Mouse (Mus musculus) large intestine, adult 2 months (tissue): ENCODE data around the gene Eif4g3. TPM values are rescaled to one million over a fixed set of nuclear protein-coding genes. Genes with fewer than 3 reads are reported as not detected.
"Not testable (repeated sequence)": the region's sequence is repeated elsewhere in the genome, so short reads cannot be mapped to it uniquely, and the experiment has no call there.

Experiments used
- DNase-seq: peaks from one replicate; pipeline ENCODE4 v3.0.0-alpha.2; 2012; ENCODE audit warnings: low read depth, low spot score
- WGBS: fragments of 180-500 bp; shearing (Covaris S2); methylation state at CpG from one replicate; pipeline ENCODE4 v1.1.7; 2018; 5-methylcytosine and 5-hydroxymethylcytosine counted together
- polyA plus RNA-seq: library from polyadenylated mRNA; depleted of rRNA; stranded (reverse); fragments of >200 nt; gene quantifications from 2 replicates; pipeline ENCODE4 v1.2.3, GENCODE M21; 2012

Gene Eif4g3
- polyA plus RNA-seq, 1 experiment: 16.6 TPM

DNA sequence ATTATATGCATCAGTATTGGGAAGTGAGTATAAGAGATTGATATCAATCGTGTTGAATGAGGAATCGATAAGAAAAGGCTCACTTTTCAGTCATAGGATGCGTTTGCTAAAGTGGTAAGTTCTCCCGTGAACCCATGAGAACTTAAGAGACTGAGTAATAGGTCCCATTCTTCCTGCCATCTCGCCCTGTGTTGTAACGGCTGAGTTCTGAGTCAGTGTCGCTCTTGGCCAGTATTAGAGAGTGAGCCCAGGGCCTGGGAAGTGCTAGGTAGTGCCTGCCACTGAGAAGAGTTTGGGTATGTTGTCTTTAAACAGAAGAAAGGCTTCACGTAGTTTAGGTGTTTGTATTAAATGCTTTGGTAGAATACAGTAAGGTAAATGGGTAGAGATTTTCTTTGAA lies 53.5 kb downstream of the Eif4g3 start:
- 96% methylated on average over 8 of the region's 8 CpGs for WGBS
- DNase-seq: no peak

DNA sequence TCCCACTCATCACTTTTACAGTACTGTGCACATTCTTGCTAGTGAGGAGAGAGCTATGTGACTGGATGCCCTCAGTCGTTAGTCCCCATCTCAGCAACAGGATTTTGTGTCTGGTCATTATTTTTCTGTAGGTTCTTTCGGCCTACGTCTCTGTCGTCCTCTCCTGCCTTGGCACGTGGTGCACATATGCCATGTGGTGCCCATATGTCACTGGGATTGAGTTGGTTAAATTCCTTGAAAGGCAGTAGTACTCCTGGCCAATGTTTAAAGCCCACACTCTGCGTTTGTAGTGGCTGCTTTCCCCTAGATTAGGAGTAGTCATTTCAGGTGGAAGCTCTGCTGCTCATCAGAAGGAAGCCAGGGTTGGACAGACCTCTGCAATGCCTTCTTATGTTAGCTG lies 56.7 kb downstream of the Eif4g3 start:
- DNase-seq: no peak
- 83% methylated on average over 6 of the region's 6 CpGs for WGBS

DNA sequence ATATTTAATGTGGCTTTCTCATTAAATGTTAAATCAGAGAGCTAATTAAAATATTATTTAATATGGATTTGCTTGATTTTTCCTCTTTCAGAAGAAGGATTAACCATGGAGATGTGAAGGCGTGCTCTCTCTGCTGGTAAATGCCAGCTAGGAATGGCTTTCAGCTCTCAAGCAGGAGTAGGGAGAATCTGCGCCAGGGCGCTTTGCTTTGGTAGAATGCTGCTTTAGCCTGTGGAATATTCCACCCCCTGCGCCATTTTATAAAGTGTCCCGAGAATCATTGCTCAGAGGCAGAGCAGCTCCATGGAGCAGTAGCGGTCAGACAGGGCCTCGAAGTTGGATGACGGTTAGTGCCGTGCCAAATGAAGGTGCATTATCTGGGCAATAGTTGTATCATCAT lies 58.7 kb downstream of the Eif4g3 start:
- 98% methylated on average over 9 of the region's 9 CpGs for WGBS
- DNase-seq: no peak

DNA sequence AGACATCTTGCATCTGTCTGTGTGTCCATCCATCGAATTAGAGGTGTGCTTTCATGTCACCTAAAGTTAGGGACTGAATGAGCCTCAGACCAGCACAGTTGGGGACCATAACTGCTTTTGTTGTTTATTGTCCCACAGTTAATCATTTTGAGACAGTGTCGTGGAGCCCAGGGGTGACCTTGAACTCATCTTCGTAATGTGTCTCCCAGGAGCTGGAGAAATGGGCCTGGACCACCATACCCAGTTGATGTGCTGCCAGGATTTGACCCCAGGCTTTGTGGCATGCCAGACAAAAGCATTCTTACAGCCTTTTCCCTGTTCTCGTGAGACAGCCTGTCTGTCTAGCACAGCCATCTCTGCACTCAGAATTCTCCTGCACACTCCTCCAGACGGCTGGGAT lies 63.8 kb downstream of the Eif4g3 start:
- WGBS: 73% methylated on average over 5 of the region's 5 CpGs
- DNase-seq: no peak

DNA sequence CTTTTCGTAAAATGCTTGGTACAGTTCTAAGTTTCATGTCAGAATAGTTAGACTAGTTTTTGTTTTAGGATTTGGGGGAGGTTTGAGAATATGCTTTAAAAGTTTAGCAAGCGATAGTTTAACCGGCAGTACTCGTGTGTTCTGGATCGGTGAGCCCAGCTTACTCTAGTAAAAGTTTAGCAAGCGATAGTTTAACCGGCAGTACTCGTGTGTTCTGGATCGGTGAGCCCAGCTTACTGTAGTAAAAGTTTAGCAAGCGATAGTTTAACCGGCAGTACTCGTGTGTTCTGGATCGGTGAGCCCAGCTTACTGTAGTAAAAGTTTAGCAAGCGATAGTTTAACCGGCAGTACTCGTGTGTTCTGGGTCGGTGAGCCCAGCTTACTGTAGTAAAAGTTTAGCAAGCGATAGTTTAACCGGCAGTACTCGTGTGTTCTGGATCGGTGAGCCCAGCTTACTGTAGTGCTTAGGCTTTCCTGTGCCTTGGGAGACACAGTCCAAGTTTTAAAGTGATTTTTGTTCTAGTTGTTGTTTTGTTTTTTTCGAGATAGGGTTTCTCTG lies 64.5 kb downstream of the Eif4g3 start:
- not testable (repeated sequence) for DNase-seq
- WGBS: 95% methylated on average over 22 of the region's 22 CpGs

DNA sequence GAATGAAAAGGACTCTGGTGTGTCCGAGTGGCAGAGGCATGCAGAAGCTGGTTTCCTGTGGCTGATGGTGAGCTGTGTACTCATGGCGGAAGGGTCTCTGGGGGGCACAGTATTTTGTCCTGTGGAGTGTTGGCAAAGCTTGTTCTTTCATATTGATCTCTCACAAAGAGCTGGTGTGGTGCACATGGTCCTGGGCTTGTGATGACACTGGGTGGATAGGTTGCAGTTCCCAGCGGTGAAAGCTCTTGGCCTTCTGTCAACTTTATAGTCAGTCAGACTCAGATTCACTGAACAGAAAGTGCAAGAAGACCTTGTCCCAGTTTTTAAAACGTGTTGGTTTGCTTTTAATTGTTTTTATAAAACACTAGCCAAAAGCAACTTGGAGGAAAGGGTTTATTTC lies 68.3 kb downstream of the Eif4g3 start:
- 80% methylated on average over 4 of the region's 4 CpGs for WGBS
- no peak for DNase-seq

DNA sequence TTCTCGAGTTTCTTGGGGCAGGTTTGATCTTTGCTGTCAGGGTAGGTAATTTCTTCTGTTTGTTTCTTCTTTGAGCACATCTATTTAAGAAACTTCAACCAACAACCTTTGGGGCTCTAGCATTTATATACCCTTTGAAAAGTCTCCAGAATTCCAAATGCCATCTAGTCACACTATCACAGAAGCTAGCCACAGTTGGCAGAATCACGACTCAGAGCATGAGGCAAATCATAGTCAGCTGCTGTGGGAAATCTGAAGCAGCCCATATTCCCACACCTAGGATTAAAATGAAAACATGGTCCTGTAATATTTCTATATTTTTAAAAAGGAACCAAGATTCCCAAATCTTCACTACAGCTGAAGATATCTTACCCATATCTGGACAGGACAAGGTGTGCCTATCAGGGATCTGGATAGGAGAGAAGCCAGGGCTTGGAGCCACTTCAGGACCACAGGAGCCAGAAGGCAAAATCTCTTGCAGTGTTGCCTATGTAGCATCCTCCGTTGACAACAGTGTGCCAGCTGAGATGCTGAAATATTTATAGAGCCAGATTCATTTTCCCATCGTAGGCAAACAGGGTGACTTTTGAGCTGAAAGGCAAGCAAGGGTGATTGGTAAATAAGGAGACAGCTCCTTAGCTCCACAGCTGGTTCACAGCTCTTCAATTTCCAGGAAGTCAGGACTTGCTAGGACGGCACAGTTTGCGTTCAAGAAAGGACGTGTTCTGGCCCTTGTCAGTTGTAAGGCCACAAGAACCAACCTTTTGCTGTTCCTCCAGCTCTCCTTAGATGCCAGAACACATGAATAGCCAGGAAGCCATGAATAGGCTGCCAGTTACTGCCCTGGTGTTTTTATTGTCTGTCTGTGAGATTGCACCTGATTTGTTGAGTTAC lies 70.8 kb downstream of the Eif4g3 start:
- DNase-seq: no peak
- WGBS: 68% methylated on average over 7 of the region's 7 CpGs

DNA sequence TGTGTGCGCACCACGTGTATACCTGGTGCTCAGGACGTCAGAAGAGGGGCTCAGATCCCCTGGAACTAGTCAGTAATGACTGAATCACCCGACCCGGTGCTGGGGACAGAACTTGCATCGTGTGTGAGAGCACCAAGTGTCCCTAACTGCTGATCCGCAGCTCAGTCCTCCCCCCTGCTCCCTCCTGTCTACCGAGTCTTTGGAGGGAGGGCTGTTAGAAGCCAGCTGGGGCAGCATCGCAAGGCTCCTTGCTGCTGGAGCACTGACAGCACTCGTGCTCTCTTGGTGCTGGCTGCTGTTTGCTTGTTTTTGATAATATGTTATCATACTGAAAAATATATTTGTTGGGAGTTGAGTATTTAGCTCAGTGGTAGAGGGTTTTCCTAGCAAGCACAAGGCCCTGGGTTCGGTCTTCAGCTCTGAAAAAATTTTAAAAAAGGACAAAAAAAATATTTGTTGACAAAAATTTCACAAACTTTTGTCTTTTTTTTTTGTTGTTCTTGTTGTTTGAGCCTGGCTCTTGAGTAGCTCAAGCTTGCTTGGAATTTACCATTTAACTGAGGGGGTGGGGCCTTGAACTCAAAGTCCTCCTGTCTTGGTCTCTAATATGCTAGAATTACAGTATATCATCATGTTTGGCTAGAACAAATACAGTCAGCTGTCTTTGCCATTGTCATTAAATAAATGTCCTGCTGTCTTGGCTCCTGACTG lies 72.2 kb downstream of the Eif4g3 start:
- WGBS: 74% methylated on average over 11 of the region's 11 CpGs
- DNase-seq: no peak

DNA sequence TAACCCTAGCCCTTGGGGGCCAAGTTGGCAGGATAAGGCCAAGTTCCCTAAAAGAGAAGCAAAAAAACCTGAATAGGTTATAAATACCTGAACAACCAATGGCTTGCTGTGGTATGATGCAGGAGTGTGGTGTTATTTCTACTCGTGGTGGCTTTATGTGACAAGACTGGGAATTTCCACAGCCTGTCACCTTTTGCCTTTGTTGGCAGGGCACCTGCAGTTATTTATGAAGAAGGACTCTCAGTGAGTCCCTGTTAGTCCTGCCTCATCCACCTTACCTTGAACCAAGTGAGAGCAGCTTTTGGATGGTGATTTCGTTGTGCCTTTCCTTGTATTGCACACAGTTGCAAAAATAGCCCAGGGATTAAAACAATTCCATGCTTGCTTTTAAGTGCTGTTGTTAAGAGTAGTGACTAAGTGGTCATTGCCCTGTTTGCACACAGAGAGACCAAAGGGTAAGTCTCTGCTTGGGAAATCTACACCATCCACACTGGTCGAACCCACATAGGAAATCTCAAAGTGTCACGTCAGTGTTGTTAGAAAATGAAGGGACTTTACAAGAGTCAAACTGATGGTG lies 72.9 kb downstream of the Eif4g3 start:
- WGBS: 43% methylated on average over 4 of the region's 4 CpGs
- DNase-seq: no peak

DNA sequence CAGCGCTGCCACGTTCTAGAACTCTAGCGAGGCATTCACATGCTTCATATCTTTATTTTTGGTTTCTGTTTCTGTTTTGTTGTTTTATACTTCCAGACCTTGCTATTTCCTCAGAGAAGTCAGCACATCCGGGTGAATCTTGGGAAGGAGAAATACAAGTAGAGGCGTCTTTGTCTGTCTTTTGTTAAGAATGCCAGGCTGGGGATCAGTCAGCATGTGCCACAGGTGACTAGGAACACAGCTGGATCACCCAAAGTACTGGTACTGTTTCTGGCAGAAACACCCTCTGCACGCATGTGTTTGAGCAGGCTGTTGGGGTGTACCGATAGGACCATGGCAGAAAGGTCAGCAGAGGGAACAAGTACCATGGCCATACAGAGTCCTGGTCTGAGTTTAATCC lies 73.6 kb downstream of the Eif4g3 start:
- DNase-seq: no peak

DNA sequence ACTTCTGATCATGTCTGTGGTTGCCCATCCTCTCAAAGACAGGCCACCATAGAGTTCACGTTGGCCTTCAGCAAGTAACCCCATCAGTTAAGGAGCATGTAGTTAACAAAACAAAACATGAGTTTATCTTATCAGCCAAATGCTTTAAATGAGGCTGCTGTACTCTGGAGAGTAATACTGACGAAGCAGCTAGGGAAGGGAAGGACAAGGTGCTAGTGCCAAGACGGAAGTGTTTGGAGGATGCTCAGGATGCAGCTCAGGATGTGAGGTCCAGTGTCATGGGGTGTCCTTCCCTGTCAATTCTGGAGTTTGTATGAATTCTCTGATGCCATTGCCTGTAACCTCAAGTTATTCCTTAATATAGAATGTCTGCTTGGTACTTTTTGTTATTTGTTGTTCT lies 75.0 kb downstream of the Eif4g3 start:
- 76% methylated on average over 3 of the region's 3 CpGs for WGBS
- DNase-seq: no peak

More for the DNA sequence above, 73.6 kb downstream of the Eif4g3 start:
- 71% methylated on average over 7 of the region's 7 CpGs for WGBS

DNA sequence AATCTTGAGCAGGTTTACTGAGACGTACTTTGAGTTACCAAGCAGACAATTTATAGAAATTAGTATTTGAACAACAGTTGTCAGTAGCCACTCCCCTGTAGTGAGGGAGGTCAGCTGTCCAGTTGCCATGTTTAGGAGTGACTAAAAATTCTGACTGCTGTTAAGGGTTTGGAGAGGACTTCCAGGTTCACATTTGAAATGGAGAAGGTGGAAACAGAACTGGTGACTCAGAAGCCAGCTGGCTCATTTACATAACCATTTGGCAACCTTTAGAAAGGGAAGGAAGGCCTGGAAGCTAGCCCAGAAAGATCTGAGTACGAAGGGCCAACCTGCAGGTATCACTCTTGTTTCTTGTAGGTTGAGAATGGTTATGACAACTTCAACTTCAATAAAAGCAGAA lies 75.8 kb downstream of the Eif4g3 start:
- WGBS: 10% methylated on average over 2 of the region's 2 CpGs
- peak; percentile 88 for DNase-seq

DNA sequence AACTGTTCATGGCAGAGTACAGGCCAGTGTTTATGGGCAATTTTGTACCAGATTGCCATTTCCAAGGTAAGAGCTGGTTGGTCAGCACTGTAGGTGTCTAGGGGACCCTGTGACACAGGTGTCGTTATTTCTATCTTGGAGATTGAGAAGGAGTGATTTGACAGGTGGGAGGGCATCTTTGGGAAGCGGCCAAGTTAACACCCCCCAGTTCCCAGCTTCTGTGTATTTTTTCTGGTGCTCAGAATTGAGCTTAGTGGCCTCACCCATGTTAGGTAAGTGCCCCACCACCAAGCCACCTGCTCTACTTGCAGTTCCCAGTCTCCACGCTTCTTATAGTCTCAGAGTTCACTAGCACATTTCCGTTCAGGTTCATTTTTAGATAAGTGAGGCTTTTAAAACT lies 76.5 kb downstream of the Eif4g3 start:
- 42% methylated on average over 4 of the region's 4 CpGs for WGBS
- DNase-seq: no peak

DNA sequence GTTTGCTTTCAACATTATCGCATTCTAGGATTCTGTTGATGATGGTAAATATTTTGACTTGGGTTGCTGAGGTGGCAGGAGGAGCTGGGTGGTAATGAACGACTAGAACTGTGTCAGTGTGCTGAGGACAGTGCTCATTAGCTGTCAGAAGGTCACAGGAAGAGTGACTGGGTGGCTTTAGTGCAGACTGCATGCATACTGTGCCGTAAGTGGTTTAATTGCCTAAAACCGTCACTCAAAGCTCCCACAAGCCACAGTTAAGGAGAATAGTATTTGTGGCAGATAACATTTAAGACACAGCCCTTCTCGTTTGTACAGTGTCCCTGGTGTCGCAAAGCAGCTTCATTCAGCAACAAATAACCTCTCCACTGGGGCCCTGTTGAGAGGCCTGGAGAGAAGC lies 78.7 kb downstream of the Eif4g3 start:
- WGBS: 70% methylated on average over 6 of the region's 6 CpGs
- no peak for DNase-seq

DNA sequence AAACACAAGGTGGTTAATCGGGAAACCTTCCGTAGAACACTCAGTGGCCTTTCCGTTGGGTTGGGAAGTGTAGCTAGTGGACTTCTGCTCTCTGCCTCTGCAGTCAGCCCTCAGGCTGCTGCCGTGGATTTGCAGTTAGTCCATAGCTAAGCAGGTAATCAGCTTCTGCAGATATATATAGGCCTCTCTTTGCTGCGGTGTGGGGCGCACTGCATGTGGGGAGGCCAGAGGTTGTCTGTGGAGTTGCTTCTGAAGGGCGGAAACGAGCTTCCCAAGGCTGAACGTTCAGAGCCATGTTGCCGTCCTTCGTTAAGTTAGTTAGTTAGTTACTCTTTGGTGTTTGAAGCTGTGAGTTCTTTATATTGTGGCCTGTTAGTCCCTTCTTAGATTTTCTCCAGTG lies 80.3 kb downstream of the Eif4g3 start:
- 98% methylated on average over 11 of the region's 11 CpGs for WGBS
- DNase-seq: no peak

DNA sequence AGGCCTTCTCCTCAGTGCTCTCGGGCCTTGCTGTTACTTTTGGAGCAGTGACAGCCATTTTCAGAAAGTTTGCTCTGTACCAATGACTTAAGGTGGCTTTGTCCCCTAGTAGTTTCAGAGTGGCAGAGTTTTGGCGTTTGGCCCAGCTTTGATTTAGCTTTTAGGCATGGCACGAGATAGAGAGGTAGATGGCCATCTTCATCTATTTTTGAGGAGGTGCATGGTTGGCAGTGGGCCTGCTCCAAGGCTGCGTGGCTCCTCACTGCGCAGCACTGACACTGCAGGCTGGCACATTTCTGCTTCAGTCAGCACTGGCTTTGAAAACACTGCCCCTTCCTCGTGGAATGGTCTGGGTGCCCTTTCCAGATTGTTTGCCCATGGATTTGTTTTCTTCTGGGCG lies 80.7 kb downstream of the Eif4g3 start:
- DNase-seq: no peak

DNA sequence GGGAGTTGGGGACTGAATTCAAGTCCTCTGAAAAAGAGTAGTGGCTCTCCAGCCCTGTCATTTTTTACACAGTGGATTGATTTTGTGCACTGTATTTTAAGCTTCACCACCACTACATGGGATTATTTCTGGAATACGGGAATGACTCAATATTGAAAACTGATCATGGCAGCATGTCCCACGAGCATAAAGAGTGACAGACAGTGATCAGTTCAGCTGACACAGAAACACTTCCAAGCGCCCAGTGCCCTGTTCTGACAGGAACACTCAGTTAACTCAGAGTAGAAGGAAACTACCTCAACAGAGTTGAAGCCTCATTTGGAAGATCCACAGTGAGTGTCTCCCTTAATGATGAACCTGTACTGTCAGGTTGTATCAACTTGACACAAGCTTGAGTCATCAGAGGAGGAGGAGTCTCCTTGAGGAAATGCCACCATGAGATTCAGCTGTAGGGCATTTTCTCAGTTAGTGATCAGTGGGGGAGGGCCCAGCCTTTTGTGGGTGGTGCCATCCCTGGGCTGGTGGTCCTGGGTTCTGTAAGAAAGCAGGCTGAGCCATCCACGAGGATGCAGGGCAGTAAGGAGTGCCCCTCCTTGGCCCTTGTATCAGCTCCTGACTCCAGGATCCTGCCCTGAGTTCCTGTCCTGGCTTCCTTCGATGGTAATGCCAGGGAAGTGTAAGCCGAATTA lies 82.2 kb downstream of the Eif4g3 start:
- DNase-seq: no peak
- WGBS: 76% methylated on average over 6 of the region's 6 CpGs

More for the DNA sequence above, 80.7 kb downstream of the Eif4g3 start:
- 65% methylated on average over 7 of the region's 7 CpGs for WGBS

DNA sequence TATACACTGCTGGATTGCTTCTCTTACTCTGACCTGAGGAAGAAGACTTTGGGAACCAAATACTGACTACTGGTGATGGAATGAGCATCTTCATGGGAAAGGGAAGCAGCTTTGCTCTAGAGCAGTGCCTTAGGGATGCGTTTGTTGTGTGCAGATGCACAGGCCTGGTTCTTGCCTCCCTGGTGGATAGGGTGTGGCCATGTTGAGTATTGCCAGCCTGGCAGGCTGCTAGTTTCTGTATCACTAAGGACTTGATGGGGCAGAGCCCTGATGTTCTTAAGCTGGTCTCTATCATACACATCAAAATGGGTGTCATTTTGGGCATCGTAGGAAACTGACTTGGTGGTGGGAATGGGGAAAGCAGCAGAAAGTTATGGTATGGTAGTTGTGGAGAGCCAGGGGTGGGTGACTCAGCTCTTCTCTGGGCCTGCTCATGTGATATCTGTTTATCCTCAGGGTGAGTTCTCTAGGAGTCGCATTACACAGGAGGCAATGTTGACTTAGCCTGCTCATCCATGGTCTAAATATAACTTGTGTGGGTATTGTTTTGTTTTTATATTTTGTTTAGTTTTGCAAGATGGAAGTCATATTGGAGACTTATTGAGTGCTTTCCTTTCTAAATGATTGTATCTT lies 85.0 kb downstream of the Eif4g3 start:
- no peak for DNase-seq
- 69% methylated on average over 3 of the region's 3 CpGs for WGBS

DNA sequence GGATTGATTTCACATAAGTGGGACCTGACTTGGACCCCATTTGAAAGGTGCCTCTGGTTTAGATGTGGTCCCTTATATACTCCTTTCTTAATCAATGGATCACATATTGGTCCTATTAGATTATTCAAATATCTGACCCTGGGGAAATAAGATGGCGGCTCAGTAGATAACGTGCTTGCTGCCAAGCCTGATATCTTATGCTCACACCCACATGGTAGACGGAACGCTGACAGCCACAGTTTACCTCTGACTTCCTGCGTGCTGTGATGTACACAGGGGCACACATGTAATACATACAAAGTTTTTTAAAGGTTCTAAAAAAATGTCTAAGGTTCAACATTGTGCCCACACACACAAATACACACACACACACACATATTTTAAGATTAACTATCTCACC lies 86.4 kb downstream of the Eif4g3 start:
- DNase-seq: no peak
- 96% methylated on average over 5 of the region's 5 CpGs for WGBS
